Mouse (Mus musculus) cerebellum, adult 2 months (tissue): ENCODE results near the gene Hacd2. TPM values are rescaled to one million over a fixed set of nuclear protein-coding genes. Genes with fewer than 3 reads are reported as not detected.

Experiments
- DNase-seq, 2 experiments: peaks; one replicate each; pipeline ENCODE4 v3.0.0; 2021
- H3K27ac ChIP-seq: fragments of 200-500 bp; 2 replicates; pipeline ENCODE4 v1.5.1; 2012; ENCODE audit warnings: low read length, control low read depth, inconsistent platforms; ENCODE audit not compliant: insufficient read depth
- H3K27me3 ChIP-seq: fragments of 200-500 bp; 2 replicates; pipeline ENCODE4 v1.6.1; 2012; ENCODE audit warnings: inconsistent platforms, mild to moderate bottlenecking, low read length, moderate library complexity; ENCODE audit not compliant: control insufficient read depth, insufficient read depth
- H3K4me1 ChIP-seq: fragments of 200-500 bp; 2 replicates; pipeline ENCODE4 v1.6.1; 2011; ENCODE audit warnings: low read length; ENCODE audit not compliant: control insufficient read depth, insufficient read depth
- H3K4me3 ChIP-seq: fragments of 200-500 bp; replicated peaks from 2 replicates; pipeline ENCODE3; 2011; ENCODE audit warnings: mild to moderate bottlenecking, low read depth, low read length, control low read depth; ENCODE audit not compliant: insufficient read depth
- CTCF ChIP-seq: fragments of 200-500 bp; IDR thresholded peaks from 2 replicates; pipeline ENCODE4 v1.5.1; 2011; ENCODE audit warnings: low read depth, mild to moderate bottlenecking, control low read depth, low read length, moderate library complexity, borderline replicate concordance; ENCODE audit not compliant: insufficient read depth
- POLR2A ChIP-seq: fragments of 200-500 bp; IDR thresholded peaks from 2 replicates; pipeline ENCODE4 v1.6.1; 2011; ENCODE audit warnings: low read length, control low read depth, borderline replicate concordance; ENCODE audit not compliant: insufficient read depth
- WGBS: fragments of 180-500 bp; shearing (Covaris S2); methylation state at CpG from one replicate; pipeline ENCODE4 v1.1.7; 2018; 5-methylcytosine and 5-hydroxymethylcytosine counted together
- polyA plus RNA-seq: library from polyadenylated mRNA; depleted of rRNA; stranded (reverse); fragments of >200 nt; gene quantifications from 2 replicates; pipeline ENCODE4 v1.2.3, GENCODE M21; 2012

The Hacd2 gene
- polyA plus RNA-seq, 1 experiment, result 33.1 TPM

- TF ChIP-seq POLR2A (no peak), CTCF (peak; percentile 20; the same call in 1 of the 2 replicates)
- no peaks in the 10 kb centered on the region for H3K4me1 ChIP-seq
- 63% methylated on average over 2 of the region's 2 CpGs for WGBS
- H3K27me3 ChIP-seq, result no peaks in the 10 kb centered on the region
- no peak for DNase-seq
- H3K4me3 ChIP-seq, result no peak overlapping the region
- no peak overlapping the region for H3K27ac ChIP-seq
Measured at GRCm38 (mm10) chr16:35061017-35061416, 38.8 kb downstream of the Hacd2 start.

GRCm38 (mm10) chr16:35065724-35066123 lies 43.5 kb downstream of the Hacd2 start:
- 75% methylated on average over 6 of the region's 6 CpGs for WGBS
- no peak overlapping the region for H3K27ac ChIP-seq

GRCm38 (mm10) chr16:35067095-35067494 lies 44.9 kb downstream of the Hacd2 start:
- Histone ChIP-seq H3K4me3 (no peak overlapping the region), H3K27me3 (no peaks in the 10 kb centered on the region), H3K4me1 (no peaks in the 10 kb centered on the region), H3K27ac (no peak overlapping the region)
- 70% methylated on average over 8 of the region's 8 CpGs for WGBS
- TF ChIP-seq POLR2A (no peak), CTCF (no peak)
- DNase-seq, result no peak

More at GRCm38 (mm10) chr16:35065724-35066123, 43.5 kb downstream of the Hacd2 start:
- Histone ChIP-seq H3K4me3 (no peak overlapping the region), H3K27me3 (no peaks in the 10 kb centered on the region), H3K4me1 (no peaks in the 10 kb centered on the region)
- no peak for TF ChIP-seq CTCF
- no peak for TF ChIP-seq POLR2A
- DNase-seq, result no peak

GRCm38 (mm10) chr16:35067631-35068030 lies 45.4 kb downstream of the Hacd2 start:
- Histone ChIP-seq H3K4me3 (no peak overlapping the region), H3K27ac (no peak overlapping the region), H3K27me3 (no peaks in the 10 kb centered on the region), H3K4me1 (no peaks in the 10 kb centered on the region)
- 92% methylated on average over 3 of the region's 3 CpGs for WGBS
- no peak for DNase-seq
- no peak for TF ChIP-seq POLR2A
- no peak for TF ChIP-seq CTCF

- TF ChIP-seq CTCF (no peak), POLR2A (no peak)
- Histone ChIP-seq H3K27ac (no peak overlapping the region), H3K4me1 (no peaks in the 10 kb centered on the region), H3K27me3 (no peaks in the 10 kb centered on the region), H3K4me3 (no peak overlapping the region)
- no peak for DNase-seq
- WGBS, result 70% methylated on average over 4 of the region's 4 CpGs
Measured at GRCm38 (mm10) chr16:35068886-35069285, 46.7 kb downstream of the Hacd2 start.

GRCm38 (mm10) chr16:35074436-35074835 lies 52.2 kb downstream of the Hacd2 start:
- H3K27me3 ChIP-seq, result no peaks in the 10 kb centered on the region
- no peak for TF ChIP-seq POLR2A
- TF ChIP-seq CTCF, result no peak
- DNase-seq, result no peak
- no peaks in the 10 kb centered on the region for H3K4me1 ChIP-seq
- H3K27ac ChIP-seq, result no peak overlapping the region
- H3K4me3 ChIP-seq, result no peak overlapping the region

- no peaks in the 10 kb centered on the region for H3K27me3 ChIP-seq
- no peak overlapping the region for H3K27ac ChIP-seq
- 77% methylated on average over 3 of the region's 3 CpGs for WGBS
Measured at GRCm38 (mm10) chr16:35075643-35076042, 53.4 kb downstream of the Hacd2 start.

GRCm38 (mm10) chr16:35093500-35093899 lies 71.3 kb downstream of the Hacd2 start:
- Histone ChIP-seq H3K27ac (no peak overlapping the region), H3K4me3 (no peak overlapping the region), H3K27me3 (no peaks in the 10 kb centered on the region), H3K4me1 (no peaks in the 10 kb centered on the region)
- TF ChIP-seq POLR2A, result no peak
- TF ChIP-seq CTCF, result no peak
- DNase-seq, result no peak

More at GRCm38 (mm10) chr16:35075643-35076042, 53.4 kb downstream of the Hacd2 start:
- TF ChIP-seq CTCF, result no peak
- no peak for DNase-seq
- Histone ChIP-seq H3K4me3 (no peak overlapping the region), H3K4me1 (no peaks in the 10 kb centered on the region)

GRCm38 (mm10) chr16:35097870-35098530 lies 75.8 kb downstream of the Hacd2 start:
- no peaks in the 10 kb centered on the region for H3K4me1 ChIP-seq
- no peak overlapping the region for H3K4me3 ChIP-seq
- WGBS, result 99% methylated on average over 3 of the region's 3 CpGs
- TF ChIP-seq CTCF (no peak), POLR2A (no peak)
- H3K27me3 ChIP-seq, result no peaks in the 10 kb centered on the region
- H3K27ac ChIP-seq, result no peak overlapping the region
- DNase-seq, result no peak
